Mouse (Mus musculus) forelimb bud, embryonic 11.5 days (tissue): Measurements from ENCODE around the gene Abtb2.
A peak's percentile ranks its signal among the peaks of the same experiment; 100 is the strongest.

Experiments
- DNase-seq: peaks from one replicate; pipeline ENCODE4 v3.0.0-alpha.2; 2012; ENCODE audit warnings: low read depth, low spot score

Abtb2 gene

DNA sequence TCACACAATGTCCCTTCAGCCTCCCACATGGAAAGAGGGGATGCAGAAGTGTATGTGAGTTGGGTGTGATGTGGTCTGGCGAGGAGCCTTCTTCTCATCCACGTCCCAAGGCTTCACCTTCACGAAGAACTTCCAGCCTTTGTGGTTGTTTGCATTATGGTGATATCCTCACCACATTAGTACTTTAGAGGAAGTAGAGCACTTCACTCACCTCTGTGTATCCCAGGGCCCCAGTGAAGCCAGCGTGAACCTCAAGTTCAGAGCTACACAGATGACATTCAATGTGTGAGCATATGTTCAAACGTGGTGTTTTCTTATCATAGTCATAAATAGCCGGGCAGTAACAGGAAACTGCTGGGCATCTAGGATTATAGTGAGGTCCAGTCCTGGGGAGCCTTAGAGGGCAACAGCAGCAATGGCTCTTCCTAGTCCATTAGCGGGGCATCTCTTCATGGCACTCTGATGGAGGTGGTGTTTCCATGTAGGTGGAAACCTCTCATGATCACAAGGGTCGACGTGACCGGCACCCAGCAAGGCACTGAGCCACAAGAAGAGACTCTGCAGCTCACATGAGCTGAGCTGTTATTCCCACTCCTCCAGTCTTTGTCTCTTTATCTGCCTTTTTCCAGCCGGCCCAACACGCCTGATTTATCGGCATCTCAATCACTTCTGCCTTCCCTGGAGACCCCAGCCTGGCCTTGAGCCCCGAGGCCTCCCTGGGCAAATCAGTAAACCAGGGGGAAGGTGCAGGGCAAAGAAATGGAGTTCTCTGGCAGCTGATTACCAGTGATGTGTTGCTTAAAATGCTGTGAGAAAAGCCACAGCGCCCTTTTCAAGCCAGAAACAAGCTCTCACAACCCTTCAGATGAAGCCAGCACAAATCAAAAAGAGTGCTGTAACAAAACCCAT lies 93.8 kb downstream of the Abtb2 start:
- no peak for DNase-seq

DNA sequence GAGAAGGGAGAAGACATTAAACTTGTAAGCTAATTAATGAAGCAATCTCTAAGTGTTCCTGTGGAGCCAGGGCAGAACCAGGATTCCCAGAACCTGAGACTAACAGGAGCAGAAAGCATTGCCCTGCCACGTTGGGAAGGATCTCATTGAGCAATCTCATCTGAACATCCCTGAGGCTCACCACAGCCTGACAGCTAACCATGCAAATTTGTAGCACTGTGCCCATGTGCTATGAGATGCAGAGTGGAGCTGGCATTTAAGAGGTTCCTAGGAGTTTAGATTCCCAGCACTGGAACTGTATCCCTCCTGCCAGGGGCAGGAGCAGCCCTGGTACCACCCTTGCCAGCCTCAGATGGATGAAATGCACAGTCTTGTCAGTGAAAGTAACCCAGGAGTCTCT lies 95.6 kb downstream of the Abtb2 start:
- no peak for DNase-seq

DNA sequence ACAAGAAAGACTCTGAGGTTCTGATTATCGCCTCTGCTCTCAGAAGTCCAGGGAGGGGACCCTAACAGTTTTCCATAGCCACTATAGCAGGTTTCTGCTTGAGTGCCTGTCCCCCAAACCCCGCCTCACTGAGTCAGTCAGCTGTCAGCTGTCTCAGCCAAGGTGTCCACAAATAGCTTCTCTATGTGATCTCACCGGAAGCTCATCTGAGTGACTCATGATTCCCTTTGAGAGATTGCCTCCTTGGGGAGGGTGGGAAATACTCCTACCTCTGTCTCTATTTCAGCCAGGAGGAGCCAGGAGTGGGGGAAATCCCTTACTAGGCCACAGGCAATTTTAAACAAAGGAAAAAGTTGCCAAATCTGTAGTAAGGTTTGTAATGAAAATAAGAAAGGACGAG lies 96.0 kb downstream of the Abtb2 start:
- no peak for DNase-seq

DNA sequence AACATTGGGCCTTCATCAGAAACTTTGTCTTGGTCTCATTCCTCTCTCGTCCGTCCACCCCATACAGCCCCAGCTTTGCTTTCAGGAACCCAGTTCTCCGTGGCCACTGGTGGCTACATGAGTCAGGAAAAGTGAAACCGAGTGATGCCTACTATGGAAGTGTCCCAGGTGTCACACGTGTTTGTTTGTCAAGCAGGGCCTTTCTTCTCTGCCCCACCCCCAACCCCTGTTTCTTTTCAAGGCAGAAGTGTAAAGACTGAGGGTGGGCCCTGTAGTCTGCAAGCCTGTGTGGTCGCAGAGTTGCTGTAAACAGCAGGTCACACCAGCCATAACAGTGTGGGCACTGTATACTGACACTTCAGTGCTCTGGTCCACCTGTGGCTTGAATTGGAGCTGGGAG lies 98.2 kb downstream of the Abtb2 start:
- DNase-seq: no peak

DNA sequence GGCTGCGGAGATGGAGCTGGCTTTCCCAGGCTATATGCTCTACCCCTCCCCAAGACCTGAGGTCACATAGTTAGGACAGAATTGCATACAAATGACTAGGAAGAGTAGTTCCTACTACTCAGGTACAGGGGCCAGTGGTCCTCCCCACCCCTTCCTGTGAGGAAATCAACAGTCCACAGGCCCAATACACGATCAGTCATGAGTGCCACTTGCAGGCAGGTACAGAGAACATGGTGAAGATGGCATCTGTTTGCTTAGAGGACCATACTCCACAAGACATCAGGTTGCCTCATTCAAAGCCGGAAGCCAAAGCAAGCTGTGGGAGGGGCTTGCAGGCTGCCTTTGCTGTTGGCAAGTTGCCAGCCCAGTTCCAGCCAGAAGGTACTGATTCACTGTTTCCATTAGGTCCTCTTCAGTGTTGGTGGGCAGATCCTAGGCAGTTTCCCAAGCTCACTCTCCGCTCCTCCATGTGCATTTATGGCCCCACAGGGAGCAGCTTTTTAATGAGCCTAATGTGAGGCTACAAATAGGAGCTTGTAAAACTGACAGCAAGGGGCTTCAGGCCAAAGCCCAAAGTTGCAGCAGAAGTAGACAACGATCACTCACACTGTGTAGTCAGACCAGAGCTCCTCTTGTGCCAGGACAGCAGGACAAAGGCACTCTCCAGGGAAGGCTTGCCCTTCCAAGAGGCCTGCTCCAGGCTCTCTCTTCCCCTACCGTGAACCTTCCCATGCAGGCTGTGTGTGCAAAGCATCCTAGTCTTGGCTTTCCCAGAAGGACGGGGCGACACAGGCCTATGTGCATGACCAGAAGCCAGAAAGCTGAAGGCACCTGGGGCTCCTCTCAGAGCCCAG lies 102.1 kb downstream of the Abtb2 start:
- peak; percentile 68 for DNase-seq

DNA sequence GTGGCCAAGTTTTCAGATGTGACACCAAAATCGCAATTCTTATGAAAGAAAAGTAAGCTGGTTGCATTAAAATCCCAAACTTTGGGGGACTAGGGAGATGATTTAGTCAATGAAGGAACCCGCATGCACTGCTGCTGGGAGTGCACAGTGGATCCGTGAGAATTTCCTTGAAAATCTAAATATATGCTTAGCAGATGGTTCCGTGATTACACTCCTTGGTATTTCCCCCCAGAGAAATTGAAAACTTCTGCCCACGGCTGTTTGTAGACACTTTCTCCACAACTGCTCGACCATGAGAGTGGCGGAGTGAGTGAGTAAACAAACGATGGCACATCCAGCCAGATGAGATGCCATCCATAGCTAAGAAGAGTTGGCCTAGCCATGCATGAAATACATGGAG lies 102.8 kb downstream of the Abtb2 start:
- DNase-seq: no peak

- no peak for DNase-seq
These were observed 103.5 kb downstream of the Abtb2 start for GRCm38 (mm10) chr2:103669561-103669960.

DNA sequence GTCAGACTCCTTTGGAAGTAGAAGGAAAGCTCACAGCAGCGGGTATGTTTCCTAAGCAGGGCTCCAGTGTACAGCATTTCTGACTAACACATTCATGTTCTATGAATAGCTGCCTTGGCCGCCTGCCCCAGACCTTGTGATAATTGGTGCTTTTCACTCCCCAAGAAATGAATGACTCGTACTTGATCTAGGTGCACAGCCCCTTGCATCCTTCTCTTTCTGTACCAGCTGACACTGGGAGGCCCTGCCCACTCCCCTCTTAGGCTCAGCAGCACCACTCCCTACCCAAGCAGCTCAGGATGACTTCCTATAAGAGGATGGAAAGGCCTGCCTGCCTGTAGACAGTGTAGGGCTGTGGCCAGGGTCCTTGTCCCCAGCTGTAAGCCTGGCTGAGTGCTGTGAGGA lies 104.2 kb downstream of the Abtb2 start:
- no peak for DNase-seq

DNA sequence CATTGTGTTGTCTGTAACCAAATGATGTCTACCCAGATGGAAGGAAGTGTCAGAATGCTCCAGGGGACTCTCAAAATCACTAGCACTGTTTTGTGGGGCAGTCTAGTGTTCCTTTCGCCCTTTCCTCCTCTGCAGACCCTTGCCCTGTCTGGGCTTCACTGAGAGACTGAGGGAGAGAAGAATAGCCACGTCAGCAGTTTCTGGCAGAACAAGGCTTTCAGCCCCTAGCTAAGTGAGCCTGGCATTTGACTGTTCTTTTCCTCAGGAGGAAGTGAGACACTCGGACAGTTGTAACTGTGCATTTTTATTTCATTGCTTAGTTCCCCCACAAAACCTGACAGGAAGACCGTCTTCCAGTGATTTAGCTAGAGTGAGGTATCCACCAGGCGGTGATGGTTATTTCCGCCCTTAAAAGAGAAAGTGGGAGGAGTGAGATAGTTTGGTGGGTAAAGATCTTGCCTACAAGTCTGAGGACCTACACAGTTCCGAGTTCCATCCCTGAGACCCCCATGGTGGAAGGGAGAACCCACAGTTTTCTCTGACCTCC lies 106.5 kb downstream of the Abtb2 start:
- DNase-seq: no peak

DNA sequence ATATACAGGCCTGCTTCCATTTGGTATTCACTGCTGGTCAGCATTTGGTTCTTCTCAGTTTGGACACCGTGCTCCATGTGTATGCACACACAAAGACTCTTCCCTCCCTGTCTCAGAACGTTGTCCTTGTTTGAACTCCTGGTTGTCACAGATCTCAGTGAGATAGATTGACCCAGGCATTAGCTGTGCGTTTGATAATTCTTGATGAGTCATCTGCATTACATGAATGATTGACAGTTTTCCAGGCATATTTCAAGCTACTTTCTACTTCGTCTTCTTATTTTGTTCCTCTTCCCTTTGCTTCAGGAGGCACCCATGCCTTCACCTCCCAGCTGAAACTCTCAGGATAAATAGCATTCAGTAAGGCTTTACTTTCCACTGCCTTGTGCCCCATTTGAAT lies 107.5 kb downstream of the Abtb2 start:
- DNase-seq: no peak

GRCm38 (mm10) chr2:103675391-103675790 lies 109.3 kb downstream of the Abtb2 start:
- no peak for DNase-seq

DNA sequence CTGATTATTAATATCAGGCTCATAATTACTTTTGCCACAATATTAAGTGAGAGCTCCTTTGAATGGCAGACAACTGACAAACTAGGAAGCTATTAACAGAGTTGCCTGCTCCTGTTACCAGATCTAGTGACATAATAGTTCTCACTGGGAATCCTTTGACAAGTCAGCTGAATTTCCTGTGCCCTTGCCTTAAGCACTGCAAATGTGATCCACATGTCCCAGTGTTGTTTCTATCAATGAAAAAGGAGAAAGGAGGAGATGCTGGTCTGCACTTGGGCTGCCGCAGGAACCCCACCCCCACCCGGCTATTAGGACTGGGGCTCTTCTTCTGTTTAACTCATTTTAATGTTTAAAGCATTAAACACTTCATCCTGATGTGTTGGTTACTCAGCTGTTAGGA lies 110.7 kb downstream of the Abtb2 start:
- no peak for DNase-seq

GRCm38 (mm10) chr2:103677614-103678369 lies 111.7 kb downstream of the Abtb2 start:
- no peak for DNase-seq

DNA sequence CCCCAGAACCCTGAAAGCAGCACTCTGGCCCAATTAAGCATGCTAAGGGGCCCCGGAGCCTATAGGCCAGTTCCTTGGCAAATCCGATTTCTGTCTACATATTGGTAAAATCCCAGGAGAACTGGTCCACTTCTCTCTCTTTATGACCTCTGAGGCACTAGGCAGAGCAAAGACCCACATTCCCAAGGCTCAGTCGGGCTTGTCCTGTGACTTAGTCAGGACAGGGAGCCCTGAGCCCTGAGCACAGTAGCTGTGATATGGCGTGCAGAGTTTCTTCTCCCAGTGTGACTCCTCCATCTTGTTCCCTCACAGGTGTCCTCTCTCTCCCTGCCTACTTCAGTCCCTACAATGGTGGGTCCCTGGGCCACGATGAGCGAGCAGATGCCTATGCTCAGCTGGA lies 112.3 kb downstream of the Abtb2 start:
- no peak for DNase-seq

- DNase-seq: no peak
These were observed 114.4 kb downstream of the Abtb2 start for GRCm38 (mm10) chr2:103680364-103681110.

DNA sequence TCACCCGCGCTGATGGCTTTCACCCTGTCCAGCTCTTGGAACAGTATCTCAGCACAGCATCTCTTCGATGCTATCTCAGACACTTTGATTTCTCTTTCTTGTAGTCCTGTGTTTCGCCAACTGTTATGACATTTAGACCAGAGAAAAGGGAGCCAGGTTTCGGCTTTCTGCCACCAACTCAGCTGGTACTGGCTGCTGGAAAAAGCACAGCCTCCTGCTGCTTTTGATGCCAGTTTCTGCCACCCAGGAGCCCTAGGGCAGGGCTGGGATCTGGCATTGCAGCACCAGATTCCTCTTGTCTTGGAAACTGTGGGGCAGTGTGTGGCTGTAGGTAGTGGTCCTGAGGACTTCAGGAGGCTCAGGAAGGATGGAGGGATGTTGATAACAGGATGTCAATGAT lies 115.0 kb downstream of the Abtb2 start:
- DNase-seq: no peak

- DNase-seq: no peak
These were observed 116.2 kb downstream of the Abtb2 start for GRCm38 (mm10) chr2:103682261-103682722.

GRCm38 (mm10) chr2:103682927-103683442 lies 116.9 kb downstream of the Abtb2 start:
- DNase-seq: no peak

DNA sequence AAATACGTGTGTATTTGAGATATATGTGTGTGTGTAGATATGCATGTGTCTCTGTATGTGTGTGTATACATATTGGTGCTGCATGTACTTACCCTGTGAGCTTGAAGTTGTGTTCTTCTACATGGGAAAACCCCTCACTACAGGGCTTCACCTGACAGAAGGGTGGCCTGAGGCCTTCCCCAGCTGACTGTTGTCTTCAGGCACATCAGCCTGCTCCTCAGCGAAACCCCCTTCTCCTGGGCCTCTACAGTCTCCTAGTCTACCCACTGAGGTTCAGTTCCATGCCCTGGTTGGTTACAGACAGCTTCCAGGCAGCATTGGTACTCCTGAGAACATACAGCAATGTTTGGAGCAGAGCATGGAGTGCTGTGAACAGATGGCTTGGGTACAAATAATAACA lies 118.3 kb downstream of the Abtb2 start:
- DNase-seq: no peak

- peak; percentile 61 for DNase-seq
These were observed 118.9 kb downstream of the Abtb2 start for GRCm38 (mm10) chr2:103684926-103685577.
